Mouse (Mus musculus): Measurements from ENCODE around the gene Snx10.

DNA sequence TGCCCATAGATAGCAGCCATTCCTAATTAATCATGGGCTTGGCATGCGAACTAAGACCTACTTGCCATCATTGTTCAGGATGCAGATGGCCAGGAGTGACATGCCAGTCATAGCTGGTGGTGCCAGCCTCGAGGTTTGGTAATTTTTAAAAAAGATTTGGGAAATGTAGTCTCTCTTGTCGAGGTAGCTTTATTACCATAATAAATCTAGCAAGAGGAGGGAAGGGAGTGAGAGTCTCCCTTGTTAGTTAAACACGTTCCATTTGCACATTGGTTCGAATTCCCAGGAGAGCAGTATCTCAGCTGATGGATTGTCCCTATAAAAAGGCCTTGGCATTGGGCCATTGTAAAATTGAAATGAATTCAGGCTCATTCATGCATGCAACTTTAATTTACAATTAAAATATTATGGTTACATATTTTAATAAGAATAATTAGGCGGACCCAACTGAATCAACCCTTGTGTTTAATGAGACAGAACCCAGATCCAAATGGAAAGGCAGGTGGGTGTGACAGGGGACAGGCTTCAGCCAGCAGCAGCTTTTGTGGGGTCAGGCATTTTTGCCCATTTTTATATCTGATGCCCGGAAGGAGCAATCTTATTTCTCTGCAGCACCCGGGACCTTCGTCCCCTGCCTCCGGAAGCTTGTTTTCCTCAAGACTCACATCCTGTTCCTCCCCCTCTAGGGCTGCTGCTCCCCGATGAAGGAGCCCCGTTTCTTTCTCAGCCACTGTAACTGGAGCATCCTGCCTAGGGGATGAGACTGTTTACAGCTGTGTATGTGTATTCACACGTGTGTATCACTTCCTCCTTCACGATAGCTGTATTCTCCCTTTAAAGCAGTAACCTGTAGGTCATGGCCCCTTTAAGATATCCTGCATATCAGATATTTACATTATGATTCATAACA is 43.3 kb downstream of the Snx10 start:
- TF ChIP-seq POLR2A (IDR thresholded peaks at IDR 0.05; ENCODE audit: low read depth, low read length) (no peak), CTCF (conservative IDR thresholded peaks at IDR 0.05; ENCODE audit: insufficient read depth, insufficient read length, low read depth, low read length) (no peak)

Measured in kidney, adult 2 months (tissue).